Mouse (Mus musculus) ES-CJ7 (cell line): ENCODE results near the gene 1810009A15Rik.

ENCODE experiments used
- DNase-seq: peaks from one replicate; pipeline ENCODE4 v3.0.0; 2011; ENCODE audit warnings: low read depth, low spot score

The 1810009A15Rik gene

DNA sequence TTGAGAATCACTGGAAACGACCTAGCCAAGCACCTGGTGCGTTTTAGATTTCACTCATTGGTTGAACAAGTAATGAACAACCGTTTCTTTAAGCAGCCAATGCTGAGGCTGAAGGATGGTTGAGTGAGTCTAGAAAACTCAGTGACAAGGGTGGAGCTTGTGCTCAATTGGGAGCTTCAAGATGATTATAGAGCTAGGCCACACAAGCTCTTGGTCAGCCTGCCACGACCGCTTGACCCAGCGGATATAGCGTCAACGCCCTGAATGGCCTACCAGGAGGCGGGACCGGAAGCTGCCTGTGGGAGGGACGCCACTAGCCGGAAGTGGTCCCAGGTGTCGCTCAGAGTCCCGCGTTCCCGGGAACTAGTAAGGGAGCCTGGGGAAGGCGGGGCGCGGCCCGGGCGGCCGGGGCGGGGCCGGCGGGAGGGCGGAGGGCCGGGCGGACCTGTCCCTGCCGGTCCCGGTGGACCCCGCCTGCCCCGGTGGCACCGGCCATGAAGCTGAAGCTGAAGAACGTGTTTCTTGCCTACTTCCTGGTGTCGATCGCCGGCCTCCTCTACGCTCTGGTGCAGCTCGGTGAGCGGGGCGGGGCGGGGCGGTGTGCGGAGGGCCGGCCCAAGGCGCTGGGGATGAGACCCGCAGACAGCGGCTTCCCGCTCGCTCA is 31.6 kb downstream of the 1810009A15Rik start, which contains the start of gene B3gat3:
B3gat3 (plus strand) TSS at position 302 of the 664 bp plus-strand sequence.
- DNase-seq: peak; percentile 91

DNA sequence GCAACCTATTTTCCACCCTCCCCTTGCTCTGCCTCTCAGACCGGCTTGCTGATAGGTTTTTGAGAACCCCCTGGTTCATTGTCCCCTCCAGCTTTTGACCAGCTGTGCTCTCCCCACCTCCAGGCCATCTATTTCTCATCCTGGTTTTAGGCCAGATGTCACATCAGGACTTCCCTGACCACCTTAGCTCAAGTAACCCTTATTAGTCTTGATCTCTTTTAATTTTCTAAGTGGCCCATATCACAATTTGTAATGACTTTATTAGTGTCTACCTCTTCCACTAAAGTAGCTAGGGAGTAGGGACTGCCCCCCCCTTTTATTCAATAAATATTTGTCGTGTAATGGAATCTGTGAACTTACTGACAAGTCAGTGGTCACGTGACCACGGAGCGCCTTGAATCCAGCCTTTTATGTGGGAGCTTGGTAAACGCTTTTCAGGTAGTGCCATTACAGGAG is 32.2 kb downstream of the 1810009A15Rik start:
- peak; percentile 67 for DNase-seq

GRCm38 (mm10) chr19:8921741-8922140 is 33.1 kb downstream of the 1810009A15Rik start:
- no peak for DNase-seq

- DNase-seq: no peak
Measured at GRCm38 (mm10) chr19:8926766-8927165, 38.1 kb downstream of the 1810009A15Rik start.

GRCm38 (mm10) chr19:8927891-8928525 is 39.4 kb downstream of the 1810009A15Rik start:
- DNase-seq: no peak

DNA sequence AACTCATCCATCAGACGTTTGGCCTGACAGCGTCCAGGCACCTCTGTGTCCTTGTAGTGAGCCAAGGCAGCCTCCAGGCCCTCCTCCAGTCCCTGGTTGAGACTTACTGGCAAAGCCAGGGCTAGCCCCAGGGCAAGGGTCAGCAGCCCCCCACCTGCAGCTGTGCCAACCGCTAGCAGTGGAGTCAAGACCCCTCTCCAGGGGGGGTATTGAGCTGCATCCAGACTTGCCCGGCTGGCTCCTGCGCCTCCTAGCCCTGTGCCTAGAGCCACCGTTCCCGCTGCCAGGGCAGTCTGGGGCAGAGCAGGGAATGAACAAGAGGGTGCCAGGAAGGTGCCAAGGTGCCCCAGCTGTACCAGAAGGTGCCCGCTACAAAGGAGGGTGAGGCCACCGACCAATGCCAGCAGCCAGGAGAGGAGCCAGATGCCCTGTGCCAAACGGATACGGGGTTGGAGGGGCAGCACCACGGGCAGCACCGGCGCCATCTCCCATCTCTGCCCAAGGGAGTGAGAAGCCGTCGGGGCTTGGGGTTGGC is 40.1 kb downstream of the 1810009A15Rik start:
- no peak for DNase-seq

DNA sequence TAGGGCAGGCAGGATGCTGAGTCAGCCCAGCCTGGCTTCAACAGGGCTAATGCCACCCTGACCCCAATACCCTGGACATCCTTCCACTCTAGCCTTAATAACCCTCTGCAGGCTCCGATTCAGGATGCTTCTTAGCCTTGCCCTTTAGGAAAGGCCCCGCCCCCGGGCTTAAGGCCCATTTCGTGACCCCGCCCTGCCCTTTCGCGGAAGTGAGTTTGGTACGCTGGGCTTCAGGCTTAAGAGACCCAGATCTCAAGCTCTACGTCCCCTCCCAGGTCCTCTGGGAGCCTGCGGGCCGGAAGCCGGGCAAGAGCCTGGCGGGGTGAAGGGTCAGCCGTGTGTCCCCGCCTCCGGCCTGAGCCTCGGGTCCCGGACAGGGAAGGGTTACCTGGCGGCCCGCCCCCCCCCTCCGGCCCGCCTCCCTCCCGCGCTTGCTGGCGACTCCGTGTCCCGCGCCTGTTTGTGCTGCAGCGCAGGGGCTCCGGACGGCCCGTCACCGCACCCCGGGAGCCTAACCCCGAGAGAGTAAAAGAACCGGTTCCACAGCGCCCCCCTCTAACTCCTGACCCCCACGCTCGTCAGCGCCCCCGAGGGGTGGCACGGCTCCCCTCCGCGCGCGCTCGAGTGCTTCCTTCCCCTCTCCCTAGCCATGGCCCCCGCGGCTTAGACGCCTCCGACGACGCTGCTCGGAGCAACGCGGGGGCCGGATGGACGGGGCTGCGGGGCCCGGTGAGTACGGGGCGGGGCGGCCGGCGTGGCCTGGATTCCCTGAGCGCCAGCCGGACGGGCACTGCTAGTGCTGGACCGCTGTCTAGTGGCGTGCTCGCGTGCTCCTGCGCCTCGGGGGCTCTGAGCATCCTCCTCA is 40.8 kb downstream of the 1810009A15Rik start, which contains the start of the genes Rom1 and Eml3:
Rom1 (minus strand) TSS at position 133 of the 865 bp plus-strand sequence.
Eml3 (plus strand) TSS at position 329 of the 865 bp plus-strand sequence.
- DNase-seq: peak; percentile 83

GRCm38 (mm10) chr19:8930117-8930516 is 41.5 kb downstream of the 1810009A15Rik start:
- no peak for DNase-seq

DNA sequence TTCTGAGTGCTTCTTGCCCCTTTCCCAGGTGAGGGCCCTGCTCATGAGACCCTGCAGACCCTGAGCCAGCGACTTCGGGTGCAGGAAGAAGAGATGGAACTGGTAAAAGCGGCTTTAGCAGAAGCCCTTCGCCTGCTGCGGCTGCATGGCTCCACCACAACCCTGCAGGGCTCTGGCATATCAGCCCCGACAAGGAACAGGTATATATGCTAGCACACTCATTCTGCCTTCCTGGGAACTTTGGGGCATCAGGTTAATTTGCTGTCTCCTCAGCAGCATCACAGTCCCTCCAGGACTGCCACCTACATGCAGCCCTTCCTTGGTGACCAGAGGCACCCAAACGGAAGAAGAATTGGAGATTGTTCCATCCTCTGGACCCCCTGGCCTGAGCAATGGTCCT is 42.1 kb downstream of the 1810009A15Rik start:
- DNase-seq: no peak

- no peak for DNase-seq
Measured at GRCm38 (mm10) chr19:8936736-8937135, 48.1 kb downstream of the 1810009A15Rik start.
